ENCODE assay signal across 21 mouse cellular contexts in genomic region chr7:77076033-77076432, GRCm38 (mm10).
DNase-seq lines count a peak whose midpoint lies in the region; ATAC-seq and TF ChIP-seq lines count a peak whose summit lies in the region.
"Had no signal": no experiment of that assay in that cellular context is flagged by ENCODE, and none has a peak within 500 bp of the region (broad histone marks: within the 10 kb centered on the region; RNA-seq: fewer than 3 reads in every experiment).

No protein-coding gene starts in this region.

- no peaks in the 10 kb centered on the region for H3K9me3 ChIP-seq in forebrain, embryonic 13.5 days (replicated peaks)
- H3K9me3 ChIP-seq in forebrain, embryonic 10.5 days = no peaks in the 10 kb centered on the region
- H3K9me3 ChIP-seq in forebrain, embryonic 15.5 days = no peaks in the 10 kb centered on the region
- no peaks in the 10 kb centered on the region for H3K9me3 ChIP-seq in forebrain, embryonic 11.5 days (ENCODE audit: control insufficient read depth, low read length)
- H3K9me3 ChIP-seq in forebrain, postnatal 0 days (ENCODE audit: low read length) = no peaks in the 10 kb centered on the region
- no peaks in the 10 kb centered on the region for H3K9me3 ChIP-seq in hindbrain, embryonic 13.5 days
- H3K9me3 ChIP-seq: embryonic facial prominence, embryonic 10.5 days; embryonic facial prominence, embryonic 12.5 days; G1E had no signal

- no peak for DNase-seq in forebrain, embryonic 10.5 days (ENCODE audit: extremely low spot score, low spot score)
- no peak for DNase-seq in forebrain, embryonic 11.5 days (ENCODE audit: low spot score)
- peak; percentile 25 for DNase-seq in forebrain, postnatal 0 days
- DNase-seq: adrenal gland, adult 8-10 months; adrenal gland, postnatal 14 days; B cell, adult 2 months; cerebellum, adult 11-12 months; cerebellum, adult 2 months; cerebellum, adult 9-10 months; cerebellum, postnatal 10 days; cerebellum, postnatal 25 days had no signal

- H3K4me2 ChIP-seq in forebrain, embryonic 13.5 days = no peak overlapping the region
- H3K4me2 ChIP-seq in forebrain, embryonic 15.5 days (replicated peaks) = no peak overlapping the region
- no peak overlapping the region for H3K4me2 ChIP-seq in forebrain, embryonic 11.5 days (ENCODE audit: low read depth, low read length, severe bottlenecking)
- H3K4me2 ChIP-seq in forebrain, postnatal 0 days (ENCODE audit: low read depth) = no peak overlapping the region
- H3K4me2 ChIP-seq in hindbrain, embryonic 13.5 days = no peak overlapping the region
- H3K4me2 ChIP-seq: embryonic facial prominence, embryonic 12.5 days had no signal

- no peak overlapping the region for H3K27ac ChIP-seq in forebrain, embryonic 13.5 days
- no peak overlapping the region for H3K27ac ChIP-seq in forebrain, embryonic 10.5 days
- no peak overlapping the region for H3K27ac ChIP-seq in forebrain, embryonic 15.5 days (replicated peaks)
- H3K27ac ChIP-seq in forebrain, embryonic 11.5 days (ENCODE audit: low read depth, low read length) = no peak overlapping the region
- no peak overlapping the region for H3K27ac ChIP-seq in forebrain, postnatal 0 days (ENCODE audit: low read depth, low read length)
- H3K27ac ChIP-seq in hindbrain, embryonic 13.5 days = no peak overlapping the region
- H3K27ac ChIP-seq: embryonic facial prominence, embryonic 10.5 days; embryonic facial prominence, embryonic 12.5 days had no signal

- no peak for TF ChIP-seq CTCF in forebrain, postnatal 0 days (IDR thresholded peaks at IDR 0.05; ENCODE audit: low read depth)

- H3K9ac ChIP-seq in forebrain, embryonic 13.5 days = no peak overlapping the region
- H3K9ac ChIP-seq in forebrain, embryonic 15.5 days (replicated peaks) = no peak overlapping the region
- no peak overlapping the region for H3K9ac ChIP-seq in forebrain, embryonic 11.5 days (ENCODE audit: low read length)
- no peak overlapping the region for H3K9ac ChIP-seq in forebrain, postnatal 0 days
- H3K9ac ChIP-seq in hindbrain, embryonic 13.5 days = no peak overlapping the region
- H3K9ac ChIP-seq: embryonic facial prominence, embryonic 12.5 days had no signal

- no peaks in the 10 kb centered on the region for H3K4me1 ChIP-seq in forebrain, embryonic 13.5 days
- H3K4me1 ChIP-seq in forebrain, embryonic 10.5 days = no peaks in the 10 kb centered on the region
- H3K4me1 ChIP-seq in forebrain, embryonic 15.5 days = no peaks in the 10 kb centered on the region
- H3K4me1 ChIP-seq in forebrain, embryonic 11.5 days (replicated peaks; ENCODE audit: control insufficient read depth, insufficient read depth, low read length) = no peaks in the 10 kb centered on the region
- H3K4me1 ChIP-seq in forebrain, postnatal 0 days (ENCODE audit: insufficient read depth) = no peaks in the 10 kb centered on the region
- no peaks in the 10 kb centered on the region for H3K4me1 ChIP-seq in hindbrain, embryonic 13.5 days (replicated peaks)
- H3K4me1 ChIP-seq: embryonic facial prominence, embryonic 10.5 days; embryonic facial prominence, embryonic 12.5 days had no signal

- no peaks in the 10 kb centered on the region for H3K36me3 ChIP-seq in forebrain, embryonic 13.5 days (ENCODE audit: poor library complexity, severe bottlenecking)
- H3K36me3 ChIP-seq in forebrain, embryonic 10.5 days (replicated peaks) = no peaks in the 10 kb centered on the region
- no peaks in the 10 kb centered on the region for H3K36me3 ChIP-seq in forebrain, embryonic 15.5 days
- no peaks in the 10 kb centered on the region for H3K36me3 ChIP-seq in forebrain, embryonic 11.5 days (ENCODE audit: control insufficient read depth, insufficient read depth, low read length)
- no peaks in the 10 kb centered on the region for H3K36me3 ChIP-seq in forebrain, postnatal 0 days (ENCODE audit: insufficient read depth)
- no peaks in the 10 kb centered on the region for H3K36me3 ChIP-seq in hindbrain, embryonic 13.5 days
- H3K36me3 ChIP-seq: embryonic facial prominence, embryonic 10.5 days; embryonic facial prominence, embryonic 12.5 days; G1E had no signal

- ATAC-seq in forebrain, embryonic 13.5 days = peak; percentile 30; the same call in 1 of the 2 replicates
- ATAC-seq in forebrain, embryonic 15.5 days (replicated peaks) = 0 out of 2 replicates have a peak, but pooled peaks have one; percentile 41
- ATAC-seq in forebrain, embryonic 11.5 days (replicated peaks; ENCODE audit: low FRiP score) = no peak
- ATAC-seq in forebrain, postnatal 0 days = peak; percentile 79
- ATAC-seq in hindbrain, embryonic 13.5 days (ENCODE audit: low FRiP score) = no peak
- ATAC-seq: activated CD4-positive, CD25-positive, alpha-beta regulatory T cell, adult 4 months; CD4-positive, CD25-positive, alpha-beta regulatory T cell, adult 4 months; Patski had no signal

- H3K4me3 ChIP-seq in forebrain, embryonic 13.5 days = no peak overlapping the region
- H3K4me3 ChIP-seq in forebrain, embryonic 10.5 days = no peak overlapping the region
- H3K4me3 ChIP-seq in forebrain, embryonic 15.5 days = no peak overlapping the region
- no peak overlapping the region for H3K4me3 ChIP-seq in forebrain, embryonic 11.5 days (ENCODE audit: low read depth, low read length)
- H3K4me3 ChIP-seq in forebrain, postnatal 0 days (ENCODE audit: low read depth, low read length) = no peak overlapping the region
- H3K4me3 ChIP-seq in hindbrain, embryonic 13.5 days = no peak overlapping the region
- H3K4me3 ChIP-seq: embryonic facial prominence, embryonic 10.5 days; embryonic facial prominence, embryonic 12.5 days had no signal

- H3K27me3 ChIP-seq in forebrain, embryonic 13.5 days = no peaks in the 10 kb centered on the region
- H3K27me3 ChIP-seq in forebrain, embryonic 10.5 days (ENCODE audit: poor library complexity, severe bottlenecking) = no peaks in the 10 kb centered on the region
- H3K27me3 ChIP-seq in forebrain, embryonic 15.5 days = no peaks in the 10 kb centered on the region
- H3K27me3 ChIP-seq in forebrain, embryonic 11.5 days (ENCODE audit: control insufficient read depth, insufficient read depth, low read length) = no peaks in the 10 kb centered on the region
- no peaks in the 10 kb centered on the region for H3K27me3 ChIP-seq in forebrain, postnatal 0 days (ENCODE audit: insufficient read depth, low read length)
- H3K27me3 ChIP-seq in hindbrain, embryonic 13.5 days = no peaks in the 10 kb centered on the region
- H3K27me3 ChIP-seq: CH12.LX; embryonic facial prominence, embryonic 12.5 days; Patski had no signal

Comparison
In these comparisons a context has a peak if more than half of its experiments do, and no peak if none do; other contexts are left out.
1. ATAC-seq: peak in forebrain, embryonic 13.5 days (single experiment), forebrain, embryonic 15.5 days (single experiment) and forebrain, postnatal 0 days (single experiment); none in forebrain, embryonic 11.5 days (single experiment) and hindbrain, embryonic 13.5 days (single experiment).